Mouse (Mus musculus): ENCODE measurements at regions not wholly inside any gene's neighbourhood (a gene's known extent, or its start where the extent isn't known, plus 50 kb on each side); places are given as distances from the start of the nearest gene placed in this dataset.

DNA sequence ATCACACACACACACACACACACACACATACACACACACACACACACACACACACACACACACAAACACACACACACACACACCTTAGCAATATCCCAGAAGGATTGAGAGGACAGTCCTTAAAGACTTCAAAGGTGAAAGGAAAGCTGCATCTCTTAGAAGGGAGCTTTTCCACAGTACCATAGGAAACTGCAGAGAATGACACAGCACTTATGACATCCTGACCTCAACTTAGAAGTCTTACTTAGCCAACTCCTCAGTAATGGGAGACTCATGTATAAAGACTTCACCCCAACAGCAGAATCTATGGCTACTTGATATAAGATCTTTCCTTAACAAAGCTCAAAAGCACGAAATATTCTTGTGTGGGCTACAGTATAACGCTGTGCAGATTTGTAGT, 601.8 kb upstream of the Arpp21 start:
- no peak for DNase-seq

DNA sequence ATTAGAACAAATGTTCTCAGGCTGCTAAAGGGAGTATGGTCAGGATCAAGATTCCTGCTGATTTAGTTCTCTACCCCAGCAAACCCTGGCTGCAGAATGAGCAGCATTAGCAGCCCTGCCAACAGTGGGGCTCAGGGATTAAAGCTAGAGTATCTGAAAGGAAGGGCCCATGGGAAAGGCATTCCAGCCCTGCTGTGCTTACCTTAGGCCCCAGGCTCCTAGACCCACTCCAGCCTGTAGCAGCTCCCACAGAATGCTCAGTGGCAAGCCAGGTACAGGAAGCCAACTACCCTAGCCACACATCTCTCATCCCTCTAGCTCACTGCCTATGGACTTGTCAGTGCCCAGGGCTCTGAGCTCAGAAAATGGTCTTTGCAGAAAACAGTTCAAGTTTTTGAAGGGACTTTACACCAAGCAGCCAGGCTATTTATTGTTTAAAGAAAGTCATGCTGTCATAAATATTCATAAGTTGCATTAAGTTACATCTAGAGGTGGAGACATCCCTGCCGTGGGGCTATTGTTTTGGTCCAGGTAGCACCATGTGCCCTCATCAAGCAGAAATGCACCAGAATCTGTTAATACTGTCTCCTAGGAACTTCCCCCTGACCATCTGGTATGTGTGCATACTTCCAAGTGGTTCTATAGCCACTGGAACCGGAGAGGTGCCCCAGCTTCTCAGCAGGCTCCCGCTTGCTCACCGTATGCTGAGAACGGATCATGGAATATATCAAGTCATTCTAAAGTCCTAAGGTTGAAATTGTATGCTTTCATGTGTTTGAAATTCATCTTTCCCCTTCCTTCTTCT, 598.9 kb upstream of the Arpp21 start:
- no peak for DNase-seq

DNA sequence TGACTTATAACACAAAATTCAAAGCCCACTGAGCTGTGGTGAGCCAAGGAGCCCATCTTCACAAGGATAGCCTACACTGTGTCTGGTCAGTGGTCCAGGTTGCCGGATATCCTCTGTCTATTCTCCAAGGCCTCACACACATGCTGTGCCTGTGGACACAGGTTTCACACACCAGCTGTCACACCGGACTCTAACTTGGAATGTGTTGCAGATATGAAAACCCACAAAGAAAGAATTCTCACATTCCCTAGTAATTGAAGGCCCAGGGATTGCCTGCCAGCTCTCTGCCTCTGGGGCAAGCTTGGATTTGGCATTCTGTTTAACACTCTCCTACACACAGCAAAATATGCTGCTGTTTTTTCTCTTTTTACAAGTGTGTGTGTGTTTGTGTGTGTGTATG, 595.4 kb upstream of the Arpp21 start:
- no peak for DNase-seq

DNA sequence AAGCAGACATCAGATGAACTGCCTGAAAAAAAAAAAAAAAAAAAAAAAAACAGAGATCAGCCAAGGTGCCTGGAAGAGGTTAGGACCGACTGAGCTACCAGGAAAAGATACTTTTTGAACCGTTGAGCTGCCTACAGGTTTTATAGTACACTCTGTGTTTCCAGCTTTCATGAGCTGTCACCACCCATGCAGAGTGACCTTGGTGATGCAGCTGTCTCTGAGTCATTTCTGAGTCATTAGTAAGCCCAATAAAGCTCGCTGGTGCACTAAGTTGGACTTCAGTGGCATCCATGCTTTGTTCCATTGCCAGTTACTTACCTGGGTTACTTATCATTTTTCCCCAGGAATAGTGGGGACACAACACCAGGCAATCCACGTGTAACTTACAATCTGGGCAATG, 592.9 kb upstream of the Arpp21 start:
- no peak for DNase-seq

DNA sequence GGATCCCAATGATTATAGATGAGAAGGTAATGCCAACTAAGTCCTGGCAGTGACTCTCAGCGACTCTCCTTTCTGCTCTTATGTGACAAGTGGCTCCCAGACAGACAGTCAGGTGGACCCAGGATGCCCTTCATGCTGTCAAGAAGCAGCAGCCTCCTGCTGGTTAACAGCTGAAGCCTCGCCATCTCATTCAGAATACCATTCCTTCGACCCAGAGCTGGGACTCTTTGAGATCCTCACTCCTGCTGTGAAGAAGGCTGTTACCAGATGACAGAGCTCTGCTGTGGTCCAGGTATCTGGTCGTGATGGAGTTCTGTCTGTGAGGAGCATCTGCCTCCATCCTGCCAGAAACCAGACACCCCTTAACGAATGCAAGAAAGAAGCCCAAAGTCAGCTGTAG, 590.9 kb upstream of the Arpp21 start:
- DNase-seq, result no peak

DNA sequence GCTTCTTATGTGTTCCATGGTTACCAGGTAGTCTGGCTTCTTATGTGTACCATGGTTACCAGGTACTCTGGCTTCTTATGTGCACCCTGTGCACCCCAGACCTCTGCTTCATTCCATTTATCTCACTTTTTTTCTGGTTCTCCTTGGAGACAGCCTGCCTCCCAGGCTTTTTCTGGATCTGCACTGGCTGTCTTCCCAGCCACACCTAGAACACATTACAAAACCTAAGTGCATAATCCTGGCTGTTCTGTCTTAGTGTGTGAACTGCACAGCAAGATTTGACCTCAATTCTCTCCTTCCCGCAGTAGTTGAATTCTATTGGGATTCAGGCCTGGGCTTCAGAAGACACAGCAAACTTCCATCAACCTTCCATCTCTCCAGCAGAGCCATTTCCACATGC, 586.2 kb upstream of the Arpp21 start:
- no peak for DNase-seq

DNA sequence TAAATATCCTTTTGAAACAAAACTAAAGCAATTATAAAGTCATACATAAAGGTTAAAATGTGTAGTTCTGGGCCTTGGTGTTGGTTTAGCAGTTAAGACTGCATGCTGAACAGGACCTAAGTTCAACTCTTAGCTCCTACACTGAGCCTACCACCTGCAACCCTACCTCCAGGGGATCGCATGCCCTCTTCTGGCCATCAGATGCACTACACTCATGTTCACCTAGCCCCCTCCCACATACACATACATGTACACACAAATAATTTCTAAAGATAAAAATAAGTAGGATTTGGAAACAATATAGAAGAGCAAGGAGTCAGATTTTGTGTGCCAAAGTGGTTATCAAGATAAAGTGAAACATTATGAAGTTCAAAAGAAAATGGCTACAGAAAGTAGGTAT, 576.2 kb upstream of the Arpp21 start:
- DNase-seq, result no peak

DNA sequence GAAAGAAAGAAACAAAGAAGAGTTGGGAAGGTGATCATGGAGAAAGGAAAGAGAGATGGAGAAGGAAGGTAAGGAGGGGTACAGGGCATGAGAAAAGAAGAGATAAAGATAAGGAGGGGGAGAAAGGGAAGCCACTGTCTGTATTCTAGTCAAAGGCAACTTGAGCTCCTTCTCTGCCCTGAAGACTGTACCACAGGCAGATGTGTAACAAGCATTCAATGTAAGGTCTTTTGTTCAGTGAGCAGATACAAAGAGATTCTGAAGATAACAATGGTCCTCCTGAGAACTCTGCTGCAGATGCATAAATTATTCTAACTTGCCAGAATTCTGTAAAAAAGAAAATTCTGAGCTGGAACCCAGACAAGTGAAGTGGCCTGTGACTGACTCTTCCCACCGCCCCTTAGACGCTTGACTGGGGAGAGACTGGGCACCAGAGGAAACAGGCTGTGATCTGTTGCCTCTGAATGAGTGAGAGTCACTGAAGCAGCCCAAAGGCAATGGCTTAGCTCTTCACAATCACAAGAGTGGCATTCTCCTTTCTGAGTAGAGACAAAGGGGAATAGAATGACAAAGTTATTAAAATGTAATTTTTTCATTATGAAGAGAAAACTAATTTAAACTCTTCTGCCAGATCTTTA, 564.0 kb upstream of the Arpp21 start:
- DNase-seq, result no peak

DNA sequence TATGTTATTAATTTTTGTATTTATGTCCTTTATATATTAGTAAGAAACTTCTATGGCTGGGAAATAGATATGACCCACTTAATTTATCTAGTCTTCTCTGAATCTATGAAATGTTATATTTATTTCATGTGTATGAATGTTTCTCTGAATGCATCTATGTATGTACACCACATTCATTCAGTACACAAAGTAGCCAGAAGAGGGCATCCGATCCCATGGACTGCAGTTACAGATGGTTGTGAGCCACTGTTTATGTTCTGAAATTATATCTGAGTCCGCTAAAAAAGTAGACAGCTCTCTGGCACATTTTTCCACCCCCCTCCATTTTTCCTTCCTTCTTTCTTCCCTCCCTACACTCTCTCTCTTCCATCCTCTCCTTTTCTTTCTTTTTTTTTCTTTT, 557.8 kb upstream of the Arpp21 start:
- no peak for DNase-seq

DNA sequence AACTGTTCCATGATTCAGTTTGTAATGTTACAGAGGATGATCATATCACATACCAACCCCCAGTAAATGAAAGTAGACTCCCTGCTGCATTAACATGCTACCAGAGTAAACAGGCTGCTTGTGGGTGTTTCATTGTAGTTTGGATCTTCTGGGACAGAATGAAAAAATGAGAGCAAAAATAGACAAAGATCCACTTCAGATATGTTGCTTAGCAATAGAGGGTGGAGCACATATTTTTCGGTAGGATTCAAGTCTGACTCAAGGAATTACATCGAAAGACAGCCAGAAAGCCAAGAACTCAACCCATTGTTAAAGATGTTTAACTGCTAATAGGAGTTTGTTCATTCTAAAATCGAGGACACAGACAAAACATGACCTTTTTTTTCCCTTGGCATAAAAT, 536.2 kb upstream of the Arpp21 start:
- DNase-seq, result no peak

DNA sequence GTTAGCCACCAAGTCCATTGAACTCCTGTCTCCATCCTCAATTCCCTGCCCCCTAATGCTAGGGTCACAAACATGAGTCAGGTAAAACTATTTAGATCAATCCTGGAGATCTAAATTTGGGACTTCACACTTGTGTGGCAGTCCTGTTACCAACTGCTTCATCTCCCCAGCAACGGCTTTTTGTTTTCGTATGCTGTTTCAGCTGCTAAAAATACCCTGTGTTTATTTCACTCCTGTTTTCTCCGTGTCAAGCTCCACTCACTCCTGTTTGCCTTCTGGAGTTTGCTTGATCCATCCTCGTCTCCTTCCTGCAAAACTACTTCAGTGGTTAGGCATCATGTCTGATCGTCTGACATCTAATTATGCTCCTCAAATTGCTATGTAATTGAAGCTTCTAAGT, 508.9 kb upstream of the Arpp21 start:
- no peak for DNase-seq

DNA sequence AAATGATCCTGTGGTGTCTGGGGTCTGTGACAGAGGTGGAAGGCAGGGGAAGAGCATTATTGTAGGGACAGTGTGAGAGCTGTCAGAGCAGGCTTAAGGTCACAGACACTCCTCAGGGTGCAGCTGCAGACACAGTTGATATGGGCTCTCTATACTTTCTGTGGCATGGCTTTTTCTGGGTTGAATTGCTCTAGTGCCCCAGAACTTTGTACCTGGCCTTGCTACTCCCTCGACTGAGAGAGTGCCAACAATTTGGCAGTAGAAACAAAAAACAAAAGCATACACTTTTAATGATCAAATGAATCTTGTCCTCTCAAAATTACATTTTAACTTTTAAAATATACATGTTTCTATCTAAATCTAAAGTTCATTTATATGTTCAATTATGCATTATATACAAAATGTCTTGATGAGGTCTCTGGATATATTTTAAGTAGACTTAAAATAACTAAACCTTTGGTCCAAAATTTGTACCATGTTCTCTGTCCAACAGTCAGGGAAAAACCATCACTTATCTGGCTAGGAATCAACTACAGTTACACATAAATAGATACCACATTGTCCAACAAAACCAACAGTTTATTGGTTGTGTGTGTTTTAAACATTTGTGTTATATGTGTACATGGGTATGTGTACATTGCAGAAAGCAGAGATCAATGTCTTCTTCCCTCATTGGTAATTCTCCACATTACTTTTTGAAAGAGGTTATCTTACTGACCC, 508.3 kb upstream of the Arpp21 start:
- DNase-seq, result peak; percentile 32

DNA sequence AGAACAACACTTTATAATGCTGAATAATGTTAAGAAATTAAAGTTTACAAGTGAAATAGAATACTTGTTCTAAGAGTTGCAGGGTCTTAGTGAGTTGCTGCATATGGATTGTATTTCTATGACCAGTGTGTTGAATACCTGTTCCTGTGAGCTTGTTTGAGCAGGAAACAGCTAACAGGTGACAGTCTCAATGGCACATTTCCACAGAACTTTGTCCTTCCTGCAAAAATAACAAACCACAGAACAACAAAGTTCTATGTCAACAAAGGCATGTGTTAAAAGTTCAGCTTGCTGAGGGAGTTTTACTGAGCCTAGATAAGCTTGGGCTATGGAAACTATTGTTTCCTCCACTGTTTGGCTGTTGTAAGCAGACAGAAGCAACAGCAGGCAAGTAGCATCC, 500.0 kb upstream of the Arpp21 start:
- no peak for DNase-seq

DNA sequence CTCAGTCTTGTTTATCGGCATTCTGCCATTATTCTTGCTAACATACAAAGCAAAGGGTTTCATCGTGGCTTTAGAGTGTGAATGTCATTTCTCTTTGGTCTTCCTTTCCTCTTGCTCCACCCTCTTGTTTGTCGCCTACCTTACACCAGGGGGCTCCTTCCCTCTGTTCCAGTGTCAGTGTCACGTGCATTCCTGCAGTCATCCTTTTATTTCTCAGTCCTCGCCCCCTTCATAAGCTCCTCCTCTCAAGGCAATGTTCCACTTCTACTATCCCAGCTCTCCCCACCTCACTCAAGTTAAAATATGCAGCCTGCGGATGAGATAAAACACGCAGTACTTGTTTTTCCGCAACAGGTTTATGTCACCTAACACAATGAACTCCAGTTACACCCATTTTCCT, 489.8 kb upstream of the Arpp21 start:
- no peak for DNase-seq

DNA sequence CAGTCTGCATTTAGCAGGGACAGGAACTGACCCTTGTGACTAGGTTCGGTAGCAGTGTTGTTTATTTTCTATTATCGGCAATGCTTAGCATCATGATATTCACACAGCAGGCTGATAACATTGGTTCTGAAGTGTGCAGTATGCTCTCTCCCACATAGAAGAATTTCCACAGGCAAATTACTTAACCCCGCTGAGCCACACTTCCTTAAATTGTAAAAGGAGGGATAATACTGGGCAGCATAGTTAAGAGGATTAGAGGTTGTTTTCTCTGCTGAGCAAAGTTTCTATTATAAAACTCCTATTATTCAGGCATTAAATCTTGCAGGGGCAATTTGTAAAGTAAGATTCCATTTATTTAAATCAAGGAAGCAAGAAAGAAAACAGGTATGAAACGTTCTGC, 489.4 kb upstream of the Arpp21 start:
- DNase-seq, result no peak

DNA sequence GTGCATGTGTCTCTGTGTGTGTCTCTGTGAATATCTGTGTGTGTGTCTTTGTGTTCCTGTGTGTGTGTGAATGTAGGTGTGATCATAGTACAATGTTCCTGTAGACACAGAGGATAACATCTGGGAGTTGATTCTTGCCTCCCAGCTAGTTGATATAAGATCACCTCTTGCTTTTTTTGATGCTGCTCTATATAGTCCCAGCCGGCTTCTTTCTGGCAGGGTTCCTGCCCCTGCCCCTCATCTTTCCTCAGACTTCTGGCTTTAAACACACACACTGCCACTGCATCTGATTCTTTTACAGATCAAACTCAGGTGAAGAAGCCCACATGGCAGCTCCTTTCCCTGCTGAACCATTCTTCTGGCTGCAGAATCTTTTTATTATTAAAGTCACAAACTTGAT, 487.6 kb upstream of the Arpp21 start:
- DNase-seq, result no peak

DNA sequence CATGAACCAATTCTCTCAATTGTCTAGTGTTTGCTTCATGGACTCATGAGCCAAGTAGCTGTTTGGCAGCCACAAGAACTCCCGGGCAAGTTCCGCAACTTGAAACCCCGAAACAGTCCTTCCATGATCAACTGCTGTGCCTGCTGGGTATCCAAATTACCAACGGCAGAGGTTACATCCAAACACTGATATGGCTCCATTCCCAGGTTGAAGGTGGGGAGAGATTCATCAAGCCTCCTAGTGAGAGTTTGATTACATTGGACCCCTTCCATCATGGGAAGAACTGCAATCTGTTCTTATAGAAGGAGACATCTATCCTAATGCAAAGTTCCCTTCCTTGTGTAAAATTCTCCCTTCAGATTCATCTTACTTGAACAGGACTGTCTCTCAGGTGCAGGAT, 486.8 kb upstream of the Arpp21 start:
- no peak for DNase-seq

DNA sequence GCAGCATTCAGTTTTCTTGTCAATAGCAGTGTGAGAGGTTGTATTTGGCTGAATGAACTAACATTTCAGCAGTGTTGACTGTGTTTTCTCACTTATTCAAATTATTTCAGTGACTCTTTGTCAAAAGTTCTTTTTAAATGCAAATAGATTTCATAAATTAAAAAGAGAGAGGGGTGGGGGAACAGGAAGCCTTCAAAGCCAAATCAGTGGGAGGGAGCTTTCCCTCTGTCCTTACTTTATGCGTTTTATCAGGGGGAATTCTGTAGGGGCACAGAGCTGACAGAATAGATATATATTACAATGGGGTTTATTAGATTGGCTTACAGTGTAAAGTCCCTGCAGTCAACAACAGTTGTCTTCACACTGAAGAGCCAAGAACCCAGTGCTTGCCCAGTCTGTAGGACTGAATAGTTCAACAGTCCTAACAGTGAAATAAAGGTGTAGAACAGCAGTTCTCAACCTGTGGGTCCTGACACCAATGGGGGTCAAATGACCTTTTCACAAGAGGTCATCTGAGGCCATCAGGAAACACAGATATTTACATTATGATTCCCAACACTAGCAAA, 479.5 kb upstream of the Arpp21 start:
- no peak for DNase-seq

DNA sequence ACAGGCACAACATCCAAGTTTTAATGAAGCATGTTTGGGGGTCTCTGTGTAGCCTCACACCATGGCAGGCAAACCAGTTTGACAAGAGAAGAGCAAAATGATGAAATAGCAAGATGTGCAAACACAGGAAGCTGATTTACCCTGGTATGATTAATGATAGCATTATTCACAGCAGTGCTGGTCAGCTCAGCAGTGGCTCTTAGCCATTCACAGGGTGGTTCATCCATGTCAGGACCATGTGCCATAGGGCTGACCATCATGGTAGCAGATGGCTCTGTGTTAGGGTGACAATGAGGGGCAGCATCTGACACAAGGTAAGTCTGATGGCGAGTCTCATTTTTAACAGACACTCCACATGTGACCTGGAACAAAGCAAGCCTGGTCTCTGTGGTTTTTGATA, 443.1 kb upstream of the Arpp21 start:
- DNase-seq, result no peak

DNA sequence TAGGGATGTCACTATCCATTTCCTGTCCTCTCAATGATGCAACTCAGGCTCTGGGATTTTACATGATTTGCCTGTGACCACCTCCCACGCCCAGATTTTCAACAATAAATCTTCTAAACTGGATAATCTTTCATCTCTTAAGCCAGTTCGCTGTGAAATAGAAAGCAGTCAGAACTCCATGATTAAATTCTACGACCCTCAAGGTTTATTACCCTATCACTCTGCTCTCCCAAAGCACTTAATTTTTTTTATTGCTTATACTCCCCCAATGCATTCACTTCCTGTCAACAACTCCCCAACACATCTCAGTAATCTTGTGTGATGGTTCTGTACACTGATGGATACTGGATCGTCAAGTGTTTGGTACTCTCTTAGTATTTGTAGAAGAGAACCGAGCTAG, 439.5 kb upstream of the Arpp21 start:
- no peak for DNase-seq

All from kidney, adult 11 months (tissue).